Mouse (Mus musculus) neural tube, embryonic 11.5 days (tissue): Measurements from ENCODE around the gene Sfi1. TPM values are rescaled to one million over a fixed set of nuclear protein-coding genes. Genes with fewer than 3 reads are reported as not detected.
"Not testable (repeated sequence)": the region's sequence is repeated elsewhere in the genome, so short reads cannot be mapped to it uniquely, and the experiment has no call there.

ENCODE experiments used
- ATAC-seq: fragments of 200-750 bp; cut with Nextera tagmentation; 2 replicates; pipeline ENCODE4 v1.8.0; 2017; ENCODE audit warnings: moderate number of reproducible peaks, mild to moderate bottlenecking, moderate TSS enrichment, moderate library complexity; ENCODE audit not compliant: insufficient read depth, low FRiP score, low TSS enrichment
- DNase-seq: peaks from one replicate; pipeline ENCODE4 v3.0.0-alpha.2; 2015; ENCODE audit warnings: low spot score
- H3K27ac ChIP-seq: fragments of 300-500 bp; sonication (generic); 2 replicates; pipeline ENCODE4 v1.5.1; 2014; ENCODE audit warnings: low read depth, mild to moderate bottlenecking, low read length
- H3K27me3 ChIP-seq: fragments of 300-500 bp; sonication (generic); 2 replicates; pipeline ENCODE4 v1.6.1; 2014; ENCODE audit warnings: mild to moderate bottlenecking, low read length, mixed read lengths; ENCODE audit not compliant: control insufficient read depth, insufficient read depth
- H3K36me3 ChIP-seq: fragments of 300-500 bp; sonication (generic); 2 replicates; pipeline ENCODE4 v1.6.1; 2014; ENCODE audit warnings: mild to moderate bottlenecking, low read length, moderate library complexity, mixed read lengths; ENCODE audit not compliant: control insufficient read depth, insufficient read depth
- H3K4me1 ChIP-seq: fragments of 300-500 bp; sonication (generic); 2 replicates; pipeline ENCODE4 v1.6.1; 2014; ENCODE audit warnings: low read length, mixed read lengths; ENCODE audit not compliant: control insufficient read depth, insufficient read depth
- H3K4me2 ChIP-seq: fragments of 300-500 bp; sonication (generic); 2 replicates; pipeline ENCODE4 v1.6.1; 2014; ENCODE audit warnings: low read depth, mild to moderate bottlenecking, moderate library complexity
- H3K4me3 ChIP-seq: fragments of 300-500 bp; sonication (generic); 2 replicates; pipeline ENCODE4 v1.5.1; 2014; ENCODE audit warnings: low read depth, low read length
- H3K9ac ChIP-seq: fragments of 300-500 bp; sonication (generic); 2 replicates; pipeline ENCODE4 v1.6.1; 2014; ENCODE audit warnings: mild to moderate bottlenecking, low read length
- H3K9me3 ChIP-seq: fragments of 300-500 bp; sonication (generic); 2 replicates; pipeline ENCODE4 v1.6.1; 2016; ENCODE audit warnings: low read length; ENCODE audit not compliant: control insufficient read depth
- WGBS: fragments of 180-500 bp; shearing (Covaris S2); extraction: QIAGEN DNeasy Blood & Tissue Kit; methylation state at CpG from one replicate; pipeline ENCODE4 v1.1.7; 2014; 5-methylcytosine and 5-hydroxymethylcytosine counted together
- polyA plus RNA-seq: library from polyadenylated mRNA; unstranded; fragments of >200 nt; fragmentation: Nextera tagmentation; extraction: Ambion mirVana; gene quantifications from 2 replicates; pipeline ENCODE4 v1.2.1, GENCODE M21; 2014

Gene Sfi1
- polyA plus RNA-seq, 1 experiment from 2014 or later, result 9.5 TPM

DNA sequence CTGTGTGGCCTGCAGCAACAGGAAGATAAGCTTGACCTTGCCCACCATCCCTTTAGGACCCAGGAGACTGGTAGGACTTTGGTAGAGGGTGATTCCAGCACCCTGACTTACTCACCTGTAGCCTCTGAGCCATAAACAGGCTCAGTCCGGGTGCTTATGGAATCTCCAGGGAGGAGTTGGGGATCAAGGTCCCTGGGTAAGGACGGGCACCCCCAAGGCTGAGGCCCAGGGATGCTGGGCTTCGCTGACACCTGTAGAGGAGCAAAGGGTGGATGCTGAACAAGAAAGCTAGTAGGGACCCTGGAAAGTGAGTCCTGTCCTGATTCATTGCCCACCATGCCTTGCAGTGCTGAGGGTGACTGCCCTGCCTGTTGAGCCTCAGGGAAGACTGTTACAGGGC is 60.3 kb downstream of the Sfi1 start:
- not testable (repeated sequence) for H3K4me1 ChIP-seq, H3K27ac ChIP-seq, H3K4me3 ChIP-seq, H3K4me2 ChIP-seq, H3K27me3 ChIP-seq, H3K36me3 ChIP-seq, DNase-seq, H3K9ac ChIP-seq
- 91% methylated on average over 3 of the region's 3 CpGs for WGBS
- H3K9me3 ChIP-seq, result peaks cover 18% of the 10 kb centered on the region
- peak; percentile 10; the same call in 1 of the 2 replicates for ATAC-seq

GRCm38 (mm10) chr11:3132001-3132400 is 61.3 kb downstream of the Sfi1 start:
- not testable (repeated sequence) for H3K9ac ChIP-seq, H3K27me3 ChIP-seq, H3K4me1 ChIP-seq, H3K4me2 ChIP-seq, H3K4me3 ChIP-seq, H3K36me3 ChIP-seq, H3K27ac ChIP-seq
- peak; percentile 17 for ATAC-seq
- peaks cover 20% of the 10 kb centered on the region for H3K9me3 ChIP-seq
- DNase-seq, result peak; percentile 31
- 92% methylated on average over 8 of the region's 10 CpGs for WGBS

GRCm38 (mm10) chr11:3129852-3130251 is 63.4 kb downstream of the Sfi1 start:
- WGBS, result 85% methylated on average over 5 of the region's 8 CpGs
- H3K27me3 ChIP-seq, H3K4me1 ChIP-seq, H3K36me3 ChIP-seq, ATAC-seq, DNase-seq, H3K9ac ChIP-seq, H3K4me3 ChIP-seq, H3K4me2 ChIP-seq, H3K27ac ChIP-seq: not testable (repeated sequence)
- peaks cover 20% of the 10 kb centered on the region for H3K9me3 ChIP-seq

DNA sequence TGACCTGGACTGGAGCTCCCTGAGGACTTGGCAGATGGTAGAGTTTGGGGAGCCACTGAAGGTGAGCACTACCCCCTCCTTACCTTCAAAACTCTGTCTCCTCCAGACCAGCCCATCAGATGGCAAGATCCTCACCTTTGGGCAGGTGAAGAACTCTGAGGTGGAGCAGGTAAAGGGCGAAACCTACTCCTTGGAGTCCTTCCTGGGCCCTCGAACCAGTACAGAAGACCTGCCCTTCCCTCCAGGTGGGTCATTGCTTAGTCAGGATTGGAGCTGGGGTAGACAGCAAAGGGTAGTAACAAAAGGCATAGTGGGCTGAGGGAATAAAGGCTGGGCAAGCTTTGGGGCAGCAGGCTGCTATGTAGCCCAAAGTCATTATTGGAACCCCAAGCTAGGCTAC is 64.0 kb downstream of the Sfi1 start:
- not testable (repeated sequence) for H3K4me2 ChIP-seq, H3K36me3 ChIP-seq, H3K4me1 ChIP-seq, H3K27ac ChIP-seq, H3K4me3 ChIP-seq, DNase-seq, H3K9ac ChIP-seq, ATAC-seq, H3K27me3 ChIP-seq
- 100% methylated on average over 2 of the region's 2 CpGs for whole genome bisulfite sequencing
- H3K9me3 ChIP-seq, result peaks cover 20% of the 10 kb centered on the region

- not testable (repeated sequence) for H3K4me2 ChIP-seq, H3K36me3 ChIP-seq, H3K27ac ChIP-seq, H3K27me3 ChIP-seq, H3K4me1 ChIP-seq, H3K4me3 ChIP-seq, H3K9ac ChIP-seq
- DNase-seq (peak; percentile 33), ATAC-seq (peak; percentile 49)
- WGBS, result 94% methylated on average over 5 of the region's 7 CpGs
- H3K9me3 ChIP-seq, result peaks cover 20% of the 10 kb centered on the region
Measured at GRCm38 (mm10) chr11:3127303-3127795, 65.9 kb downstream of the Sfi1 start.

DNA sequence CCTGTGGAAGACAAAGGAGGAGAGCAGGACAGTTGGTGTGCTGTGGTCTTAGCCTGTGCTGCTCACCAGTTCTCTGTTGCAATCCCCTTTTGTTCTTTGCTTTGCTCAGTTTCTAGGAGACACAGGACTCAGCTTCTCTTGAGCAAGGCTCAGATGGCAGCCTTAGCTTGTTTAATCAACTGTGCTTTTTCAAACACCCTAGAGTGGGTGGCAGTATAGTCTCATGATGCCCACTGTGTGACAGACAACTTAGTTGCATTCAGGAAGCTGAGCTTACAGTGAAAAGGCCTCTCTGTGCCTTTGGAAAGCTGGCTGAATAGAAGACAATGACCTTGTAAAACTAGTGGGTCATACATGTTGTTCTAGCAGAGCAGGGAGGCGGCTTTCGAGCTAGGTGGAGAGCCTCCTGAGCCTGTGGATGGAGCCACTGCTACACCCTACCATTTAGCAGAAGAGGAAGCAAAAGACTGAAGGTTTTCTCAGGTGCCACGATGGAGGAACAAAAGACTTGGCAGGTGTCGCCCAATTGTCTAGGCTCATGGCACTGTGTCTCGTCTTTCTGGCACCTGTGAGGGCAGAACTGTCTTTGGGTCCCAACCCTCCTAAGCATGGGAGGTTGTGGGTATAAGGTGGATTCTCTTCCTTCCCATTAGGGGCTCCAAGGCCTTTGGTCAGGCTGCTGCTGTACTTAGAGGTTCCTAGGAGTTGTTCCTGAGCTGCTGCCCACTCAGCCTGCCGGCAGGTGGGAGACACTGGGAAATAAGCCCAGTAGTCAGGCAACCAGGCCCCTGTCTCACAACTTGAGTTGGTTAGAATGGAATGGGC is 66.6 kb downstream of the Sfi1 start:
- H3K27me3 ChIP-seq, H3K36me3 ChIP-seq, H3K4me3 ChIP-seq, H3K27ac ChIP-seq, H3K9ac ChIP-seq, DNase-seq, ATAC-seq, H3K4me2 ChIP-seq, H3K4me1 ChIP-seq: not testable (repeated sequence)
- peaks cover 14% of the 10 kb centered on the region for H3K9me3 ChIP-seq
- WGBS, result 86% methylated on average over 6 of the region's 6 CpGs

- 96% methylated on average over 3 of the region's 4 CpGs for WGBS
- H3K4me3 ChIP-seq, ATAC-seq: not testable (repeated sequence)
Measured at GRCm38 (mm10) chr11:3125922-3126321, 67.3 kb downstream of the Sfi1 start.

GRCm38 (mm10) chr11:3124932-3125810 is 68.1 kb downstream of the Sfi1 start:
- not testable (repeated sequence) for DNase-seq, ATAC-seq
- WGBS, result 90% methylated on average over 21 of the region's 22 CpGs

More at GRCm38 (mm10) chr11:3125922-3126321, 67.3 kb downstream of the Sfi1 start:
- not testable (repeated sequence) for H3K27me3 ChIP-seq, H3K36me3 ChIP-seq, H3K4me1 ChIP-seq, H3K9ac ChIP-seq, H3K4me2 ChIP-seq, DNase-seq, H3K27ac ChIP-seq
- H3K9me3 ChIP-seq, result peaks cover 14% of the 10 kb centered on the region

More at GRCm38 (mm10) chr11:3124932-3125810, 68.1 kb downstream of the Sfi1 start:
- H3K4me2 ChIP-seq, H3K4me3 ChIP-seq, H3K27ac ChIP-seq, H3K4me1 ChIP-seq, H3K36me3 ChIP-seq, H3K27me3 ChIP-seq, H3K9ac ChIP-seq: not testable (repeated sequence)
- H3K9me3 ChIP-seq, result peaks cover 14% of the 10 kb centered on the region
